Mouse (Mus musculus) liver, postnatal 0 days (tissue): ENCODE results near the gene Gm10053.

ENCODE experiments used
- CTCF ChIP-seq: sonication (generic); IDR thresholded peaks from 2 replicates; pipeline ENCODE4 v1.5.1; 2016; ENCODE audit warnings: antibody characterized with exemption, low read depth
- EP300 ChIP-seq: IDR thresholded peaks from 2 replicates; pipeline ENCODE4 v1.6.1; 2016; ENCODE audit warnings: antibody characterized with exemption, low read depth, mild to moderate bottlenecking

DNA sequence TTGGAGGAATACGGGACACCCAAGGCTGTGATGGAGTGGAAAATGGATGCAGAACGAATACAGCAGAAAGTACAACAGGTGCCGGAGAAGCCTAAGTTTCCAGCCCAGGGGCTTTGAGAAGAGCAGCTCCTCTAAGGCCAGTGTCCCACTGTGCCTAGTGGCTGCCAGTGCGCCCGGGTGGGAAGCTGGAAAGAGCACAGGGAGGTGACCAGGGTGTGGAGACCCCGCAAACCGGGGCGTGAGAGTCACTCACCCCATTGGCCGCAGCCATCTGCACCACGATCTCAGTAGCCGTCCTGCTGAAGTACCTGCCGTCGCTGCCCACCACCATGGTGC lies 14.2 kb upstream of the Gm10053 start:
- TF ChIP-seq CTCF (no peak), EP300 (no peak)
